Mouse (Mus musculus) spleen, adult 2 months (tissue): Measurements from ENCODE around the gene Pacsin2. TPM values are rescaled to one million over a fixed set of nuclear protein-coding genes. Genes with fewer than 3 reads are reported as not detected.

Source experiments
- DNase-seq, 2 experiments: peaks; one replicate each; pipeline versions ENCODE4 v3.0.0 to v3.0.0-alpha.2; 2012 to 2021; ENCODE audit warnings: low spot score in 2 of 2, low read depth in 1 of 2
- H3K27ac ChIP-seq: fragments of 200-500 bp; 2 replicates; pipeline ENCODE4 v1.5.1; 2012; ENCODE audit warnings: low read length, inconsistent platforms; ENCODE audit not compliant: insufficient read depth
- H3K27me3 ChIP-seq: fragments of 200-500 bp; 2 replicates; pipeline ENCODE4 v1.6.1; 2012; ENCODE audit warnings: mild to moderate bottlenecking, moderate library complexity, low read length, inconsistent platforms; ENCODE audit not compliant: control insufficient read depth, insufficient read depth
- H3K36me3 ChIP-seq: fragments of 200-500 bp; 2 replicates; pipeline ENCODE4 v1.6.1; 2012; ENCODE audit warnings: mild to moderate bottlenecking, low read length, inconsistent platforms; ENCODE audit not compliant: control insufficient read depth, insufficient read depth
- H3K4me1 ChIP-seq: fragments of 200-500 bp; 2 replicates; pipeline ENCODE4 v1.6.1; 2011; ENCODE audit warnings: inconsistent platforms; ENCODE audit not compliant: control insufficient read depth, insufficient read depth, insufficient read length
- H3K4me3 ChIP-seq: fragments of 200-500 bp; 2 replicates; pipeline ENCODE4 v1.5.1; 2011; ENCODE audit warnings: mild to moderate bottlenecking, inconsistent platforms; ENCODE audit not compliant: insufficient read depth, insufficient read length; ENCODE audit errors: extremely low read depth
- CTCF ChIP-seq: fragments of 200-500 bp; IDR thresholded peaks from 2 replicates; pipeline ENCODE4 v1.5.1; 2011; ENCODE audit warnings: mild to moderate bottlenecking, inconsistent platforms; ENCODE audit not compliant: insufficient read depth, insufficient read length, insufficient replicate concordance; ENCODE audit errors: extremely low read depth
- POLR2A ChIP-seq: fragments of 200-500 bp; IDR thresholded peaks from 2 replicates; pipeline ENCODE4 v1.6.1; 2011; ENCODE audit warnings: low read depth, low read length, inconsistent platforms
- WGBS: fragments of 180-500 bp; shearing (Covaris S2); methylation state at CpG from one replicate; pipeline ENCODE4 v1.1.7; 2018; 5-methylcytosine and 5-hydroxymethylcytosine counted together
- polyA plus RNA-seq: library from polyadenylated mRNA; depleted of rRNA; stranded (reverse); fragments of >200 nt; gene quantifications from 2 replicates; pipeline ENCODE4 v1.2.3, GENCODE M21; 2012

Gene Pacsin2
- polyA plus RNA-seq, 1 experiment, result 27.6 TPM

DNA sequence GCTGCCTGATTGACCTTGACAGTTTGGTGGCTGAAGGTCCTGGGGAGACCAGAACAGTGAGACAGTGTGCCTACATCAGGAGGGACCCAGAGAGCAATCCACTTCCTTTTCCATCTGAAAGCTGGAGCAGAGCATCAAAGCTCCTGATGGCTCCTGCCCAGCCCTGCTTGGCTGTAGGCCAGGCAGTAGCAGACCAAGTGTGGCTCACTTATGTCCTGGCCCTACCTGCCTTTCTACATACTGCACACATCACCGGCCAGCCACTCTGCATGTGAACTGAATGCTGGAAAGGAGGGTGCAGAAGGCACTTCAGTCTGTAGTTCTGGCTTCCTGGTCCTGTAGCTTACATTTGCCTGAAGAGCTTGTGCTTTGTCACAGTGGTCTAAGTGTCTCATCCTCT lies 105.9 kb downstream of the Pacsin2 start:
- no peaks in the 10 kb centered on the region for H3K4me1 ChIP-seq
- H3K27me3 ChIP-seq, result no peaks in the 10 kb centered on the region
- WGBS, result 88% methylated on average over 1 of the region's 1 CpGs
- H3K27ac ChIP-seq, result no peak overlapping the region
- no peaks in the 10 kb centered on the region for H3K36me3 ChIP-seq
- no peak overlapping the region for H3K4me3 ChIP-seq
- DNase-seq, result no peak
- TF ChIP-seq POLR2A (no peak), CTCF (no peak)

GRCm38 (mm10) chr15:83351546-83351945 lies 112.9 kb downstream of the Pacsin2 start:
- Histone ChIP-seq H3K4me3 (no peak overlapping the region), H3K36me3 (no peaks in the 10 kb centered on the region), H3K4me1 (no peaks in the 10 kb centered on the region), H3K27ac (no peak overlapping the region), H3K27me3 (no peaks in the 10 kb centered on the region)
- TF ChIP-seq POLR2A (no peak), CTCF (no peak)
- 93% methylated on average over 4 of the region's 4 CpGs for WGBS
- no peak for DNase-seq

- TF ChIP-seq CTCF (no peak), POLR2A (no peak)
- 97% methylated on average over 2 of the region's 2 CpGs for WGBS
- Histone ChIP-seq H3K36me3 (no peaks in the 10 kb centered on the region), H3K27ac (no peak overlapping the region), H3K4me1 (no peaks in the 10 kb centered on the region), H3K4me3 (no peak overlapping the region), H3K27me3 (no peaks in the 10 kb centered on the region)
- no peak for DNase-seq
Observed at GRCm38 (mm10) chr15:83350859-83351258, 113.5 kb downstream of the Pacsin2 start.

DNA sequence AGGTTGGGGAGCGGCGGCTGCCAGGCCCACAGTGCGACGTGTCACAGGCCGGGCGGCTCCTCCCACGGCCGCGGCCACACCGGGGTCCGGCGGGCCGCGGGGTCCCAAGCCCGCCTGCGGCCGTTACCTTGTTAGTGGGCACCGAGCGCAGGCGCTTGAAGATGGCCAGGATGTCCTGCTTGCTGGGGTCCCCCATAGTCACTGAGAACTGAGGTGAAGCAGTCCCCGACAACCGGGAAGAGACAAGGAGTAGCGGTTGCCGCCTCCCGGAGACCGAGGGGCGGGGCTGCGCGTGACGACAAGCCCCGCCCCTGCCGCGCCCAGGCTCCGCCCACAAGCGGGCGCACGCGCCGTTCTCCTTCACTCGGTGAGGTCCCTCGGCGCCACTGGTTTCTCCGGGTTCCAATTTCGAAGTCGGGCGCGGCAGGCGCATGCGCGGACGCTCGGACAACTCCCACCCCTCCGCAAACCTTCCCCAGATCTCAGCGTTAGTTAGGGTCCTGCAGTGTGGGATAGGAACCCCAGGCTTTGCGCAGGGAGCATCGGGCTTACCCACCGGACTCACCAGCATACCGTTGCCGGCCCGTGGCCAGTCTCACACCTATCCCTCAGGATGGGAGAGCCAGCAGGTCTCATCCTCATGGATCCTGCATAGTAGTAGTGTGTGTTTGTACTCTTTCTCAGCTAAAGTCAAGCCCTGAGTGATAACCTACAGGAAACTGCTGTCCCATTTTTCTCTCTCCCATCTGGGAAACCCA lies 114.3 kb downstream of the Pacsin2 start, which contains the start of gene Arfgap3:
Arfgap3 (minus strand) TSS at position 294 of the 758 bp plus-strand sequence.
- Histone ChIP-seq H3K4me1 (no peaks in the 10 kb centered on the region), H3K36me3 (no peaks in the 10 kb centered on the region), H3K27ac (peak within 1 kb of the TSS; percentile 33; the same call in 1 of the 2 replicates), H3K4me3 (peak within 1 kb of the TSS; percentile 70), H3K27me3 (no peaks in the 10 kb centered on the region)
- no peak for TF ChIP-seq POLR2A
- no peak for TF ChIP-seq CTCF
- 1% methylated on average over 60 of the region's 60 CpGs for WGBS
- DNase-seq, result peak; percentile 73 to 86

- Histone ChIP-seq H3K27ac (peak overlapping the region; percentile 33; the same call in 1 of the 2 replicates), H3K4me3 (peak overlapping the region; percentile 70), H3K36me3 (no peaks in the 10 kb centered on the region), H3K4me1 (no peaks in the 10 kb centered on the region), H3K27me3 (no peaks in the 10 kb centered on the region)
- TF ChIP-seq POLR2A, result no peak
- no peak for TF ChIP-seq CTCF
- DNase-seq, result no peak
- 19% methylated on average over 8 of the region's 8 CpGs for WGBS
Observed at GRCm38 (mm10) chr15:83349225-83349953, 115.0 kb downstream of the Pacsin2 start.

DNA sequence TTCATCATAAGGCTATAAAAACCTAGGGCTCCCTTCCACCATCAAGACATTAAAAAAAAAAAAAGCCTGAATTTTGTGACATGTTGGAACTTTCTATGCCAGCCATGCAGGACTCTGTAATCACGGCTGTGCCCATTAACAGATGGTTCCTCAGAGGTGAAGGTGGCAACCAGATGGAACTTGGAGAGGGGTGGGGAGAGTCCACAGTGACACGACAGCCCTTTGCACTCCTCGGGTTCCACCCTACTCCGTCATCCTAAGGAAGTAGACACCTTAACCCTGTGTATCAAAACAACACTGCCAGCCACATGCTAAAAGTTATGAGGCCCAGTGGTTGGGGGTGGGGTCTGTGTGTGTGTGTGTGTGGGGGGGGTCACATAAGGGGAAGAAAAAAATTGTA lies 115.7 kb downstream of the Pacsin2 start:
- no peaks in the 10 kb centered on the region for H3K4me1 ChIP-seq
- TF ChIP-seq POLR2A (no peak), CTCF (no peak)
- no peak overlapping the region for H3K27ac ChIP-seq
- 78% methylated on average over 4 of the region's 4 CpGs for WGBS
- H3K27me3 ChIP-seq, result no peaks in the 10 kb centered on the region
- no peak overlapping the region for H3K4me3 ChIP-seq
- DNase-seq, result no peak
- no peaks in the 10 kb centered on the region for H3K36me3 ChIP-seq
